ENCODE assay signal across 15 mouse cellular contexts in genomic region chr5:121902809-121903745, GRCm38 (mm10). TPM values are rescaled to one million over a fixed set of nuclear protein-coding genes. Genes with fewer than 3 reads are reported as not detected.
DNase-seq lines count a peak whose midpoint lies in the region; ATAC-seq lines count a peak whose summit lies in the region.
"Had no signal": no experiment of that assay in that cellular context is flagged by ENCODE, and none has a peak within 500 bp of the region (broad histone marks: within the 10 kb centered on the region; RNA-seq: fewer than 3 reads in every experiment).

No protein-coding gene starts in this region.

- H3K4me1 ChIP-seq in embryonic facial prominence, embryonic 11.5 days (ENCODE audit: control insufficient read depth, insufficient read depth, low read length): no peaks in the 10 kb centered on the region; the same call in 1 of the 2 replicates
- H3K4me1 ChIP-seq in forebrain, embryonic 14.5 days (ENCODE audit: control insufficient read depth, insufficient read depth, low read length): peaks cover 17% of the 10 kb centered on the region
- peaks cover 5% of the 10 kb centered on the region; the same call in 1 of the 2 replicates for H3K4me1 ChIP-seq in hindbrain, embryonic 16.5 days (ENCODE audit: control insufficient read depth, insufficient read depth, low read depth, low read length)
- peaks cover 17% of the 10 kb centered on the region for H3K4me1 ChIP-seq in midbrain, embryonic 16.5 days (ENCODE audit: control insufficient read depth, insufficient read depth, low read length)

- no peak overlapping the region for H3K27ac ChIP-seq in embryonic facial prominence, embryonic 11.5 days (replicated peaks; ENCODE audit: low read depth, low read length)
- H3K27ac ChIP-seq in forebrain, embryonic 14.5 days (ENCODE audit: low read depth, low read length): peak overlapping the region; percentile 44; the same call in 1 of the 2 replicates
- peak overlapping the region; percentile 46; the same call in 1 of the 2 replicates for H3K27ac ChIP-seq in hindbrain, embryonic 16.5 days (ENCODE audit: low read depth, low read length)
- peak overlapping the region; percentile 4 for H3K27ac ChIP-seq in midbrain, embryonic 16.5 days (ENCODE audit: low read length)
- H3K27ac ChIP-seq: limb, embryonic 13.5 days; macrophage; stomach, postnatal 0 days had no signal

- no peaks in the 10 kb centered on the region for H3K27me3 ChIP-seq in embryonic facial prominence, embryonic 11.5 days (ENCODE audit: control insufficient read depth, insufficient read depth, low read length)
- no peaks in the 10 kb centered on the region for H3K27me3 ChIP-seq in forebrain, embryonic 14.5 days (replicated peaks; ENCODE audit: control insufficient read depth, insufficient read depth, low read length)
- H3K27me3 ChIP-seq in hindbrain, embryonic 16.5 days (replicated peaks; ENCODE audit: control insufficient read depth, insufficient read depth, low read length): no peaks in the 10 kb centered on the region
- H3K27me3 ChIP-seq in midbrain, embryonic 16.5 days (ENCODE audit: control insufficient read depth, insufficient read depth, low read depth, low read length): no peaks in the 10 kb centered on the region
- H3K27me3 ChIP-seq: limb, embryonic 13.5 days had no signal

- no peaks in the 10 kb centered on the region for H3K9me3 ChIP-seq in embryonic facial prominence, embryonic 11.5 days (replicated peaks; ENCODE audit: control insufficient read depth, low read length)
- H3K9me3 ChIP-seq in forebrain, embryonic 14.5 days (replicated peaks; ENCODE audit: control insufficient read depth, low read length): no peaks in the 10 kb centered on the region
- no peaks in the 10 kb centered on the region for H3K9me3 ChIP-seq in hindbrain, embryonic 16.5 days (ENCODE audit: control insufficient read depth, low read length)
- H3K9me3 ChIP-seq in midbrain, embryonic 16.5 days (replicated peaks; ENCODE audit: control insufficient read depth, low read length, poor library complexity, severe bottlenecking): no peaks in the 10 kb centered on the region
- H3K9me3 ChIP-seq: limb, embryonic 13.5 days had no signal

- peak; percentile 33 for DNase-seq in embryonic facial prominence, embryonic 11.5 days (ENCODE audit: low spot score)
- peak; percentile 72 for DNase-seq in forebrain, embryonic 14.5 days (ENCODE audit: low spot score)
- no peak for DNase-seq in adrenal gland, postnatal 14 days
- no peak for DNase-seq in heart, adult 18-20 months
- no peak for DNase-seq in c-Kit-positive CD71-positive TER-119-positive erythroid progenitor cells, embryonic 14.5 days (ENCODE audit: low spot score)
- DNase-seq: cerebellum, postnatal 14 days; heart, postnatal 4 days; kidney, adult 2 months; kidney, postnatal 4 days; thymus, postnatal 36 days had no signal

- no peak for ATAC-seq in embryonic facial prominence, embryonic 11.5 days (replicated peaks; ENCODE audit: insufficient number of reproducible peaks, low FRiP score, low TSS enrichment, low read depth)
- ATAC-seq in forebrain, embryonic 14.5 days: peak; percentile 56; the same call in 1 of the 2 replicates
- ATAC-seq in hindbrain, embryonic 16.5 days: no peak
- no peak for ATAC-seq in midbrain, embryonic 16.5 days

- no peak overlapping the region for H3K9ac ChIP-seq in embryonic facial prominence, embryonic 11.5 days (replicated peaks; ENCODE audit: low read length)
- H3K9ac ChIP-seq in forebrain, embryonic 14.5 days (ENCODE audit: low read length): peak overlapping the region; percentile 22
- no peak overlapping the region for H3K9ac ChIP-seq in hindbrain, embryonic 16.5 days (ENCODE audit: low read depth, low read length)
- no peak overlapping the region for H3K9ac ChIP-seq in midbrain, embryonic 16.5 days (ENCODE audit: low read depth, low read length)
- H3K9ac ChIP-seq: limb, embryonic 13.5 days had no signal

- no peak overlapping the region for H3K4me2 ChIP-seq in embryonic facial prominence, embryonic 11.5 days (ENCODE audit: low read depth, low read length)
- H3K4me2 ChIP-seq in forebrain, embryonic 14.5 days (ENCODE audit: low read length): peak overlapping the region; percentile 19
- H3K4me2 ChIP-seq in hindbrain, embryonic 16.5 days (ENCODE audit: low read length): no peak overlapping the region
- no peak overlapping the region for H3K4me2 ChIP-seq in midbrain, embryonic 16.5 days (ENCODE audit: low read length)
- H3K4me2 ChIP-seq: limb, embryonic 13.5 days had no signal

- no peak overlapping the region for H3K4me3 ChIP-seq in embryonic facial prominence, embryonic 11.5 days (ENCODE audit: low read depth, low read length)
- no peak overlapping the region for H3K4me3 ChIP-seq in forebrain, embryonic 14.5 days (ENCODE audit: low read depth, low read length)
- H3K4me3 ChIP-seq in hindbrain, embryonic 16.5 days (ENCODE audit: low read length): no peak overlapping the region
- H3K4me3 ChIP-seq in midbrain, embryonic 16.5 days (ENCODE audit: low read depth, low read length): no peak overlapping the region
- H3K4me3 ChIP-seq: limb, embryonic 13.5 days had no signal

- 45% methylated on average over 23 of the region's 23 CpGs for WGBS in embryonic facial prominence, embryonic 11.5 days
- 9% methylated on average over 23 of the region's 23 CpGs for WGBS in forebrain, embryonic 14.5 days
- WGBS in hindbrain, embryonic 16.5 days: 25% methylated on average over 23 of the region's 23 CpGs
- WGBS in midbrain, embryonic 16.5 days: 29% methylated on average over 23 of the region's 23 CpGs

- H3K36me3 ChIP-seq in embryonic facial prominence, embryonic 11.5 days (replicated peaks; ENCODE audit: control insufficient read depth, insufficient read depth, low read depth, low read length): no peaks in the 10 kb centered on the region
- H3K36me3 ChIP-seq in forebrain, embryonic 14.5 days (ENCODE audit: control insufficient read depth, insufficient read depth, low read length): no peaks in the 10 kb centered on the region
- no peaks in the 10 kb centered on the region for H3K36me3 ChIP-seq in hindbrain, embryonic 16.5 days (ENCODE audit: control insufficient read depth, insufficient read depth, low read length)
- no peaks in the 10 kb centered on the region for H3K36me3 ChIP-seq in midbrain, embryonic 16.5 days (ENCODE audit: control insufficient read depth, insufficient read depth, low read length)
- H3K36me3 ChIP-seq: limb, embryonic 13.5 days had no signal

RNA-seq across cellular contexts. Expression of gene Pheta1, which starts 54.3 kb away (rescaled TPM):
- 25.2 and 27.4 TPM in 2 replicates for polyA plus RNA-seq in embryonic facial prominence, embryonic 11.5 days (2014; fragmentation: Nextera tagmentation; extraction: Ambion mirVana)
- polyA plus RNA-seq in forebrain, embryonic 14.5 days (2014; fragmentation: Nextera tagmentation; extraction: Ambion mirVana): 34.7 and 41.4 TPM in 2 replicates
- polyA plus RNA-seq in hindbrain, embryonic 16.5 days (2015; fragmentation: Nextera tagmentation; extraction: Ambion mirVana): 34.1 and 39.5 TPM in 2 replicates
- 43.4 and 51.3 TPM in 2 replicates for polyA plus RNA-seq in midbrain, embryonic 16.5 days (2015; fragmentation: Nextera tagmentation; extraction: Ambion mirVana)
- total RNA-seq in adrenal gland, postnatal 14 days (2021): 7.1 and 8.8 TPM in 2 replicates
- 1 to 10 TPM; 6.4 to 8.3 TPM for total RNA-seq in heart, adult 18-20 months (2021)

Comparison
In these comparisons a context has a peak if more than half of its experiments do, and no peak if none do; other contexts are left out.
1. DNase-seq: peak in embryonic facial prominence, embryonic 11.5 days (single experiment) and forebrain, embryonic 14.5 days (single experiment); none in adrenal gland, postnatal 14 days (single experiment), heart, adult 18-20 months (0 of 2) and c-Kit-positive CD71-positive TER-119-positive erythroid progenitor cells, embryonic 14.5 days (single experiment).